Comparison of ENCODE assay signal across 15 mouse cellular contexts in the genomic region with DNA sequence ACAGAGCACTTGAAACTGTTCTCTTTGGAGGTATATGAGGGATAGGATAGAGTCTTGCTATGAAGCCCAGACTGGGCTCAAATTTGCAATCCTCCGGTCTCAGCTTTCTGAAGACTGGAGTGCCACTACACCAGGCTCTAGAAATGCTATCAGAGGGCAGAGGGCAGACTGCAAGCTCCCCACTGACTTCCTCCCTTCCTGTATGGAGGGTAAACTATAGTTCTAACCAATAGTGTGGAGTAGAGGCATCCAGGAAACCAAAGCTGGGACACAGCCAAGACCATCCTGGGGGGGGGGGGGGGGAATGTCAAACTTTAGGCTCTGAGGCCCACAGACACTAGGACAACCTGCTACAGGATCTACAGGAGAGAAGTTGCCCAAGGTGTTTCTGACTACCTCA. TPM values are rescaled to one million over a fixed set of nuclear protein-coding genes. Genes with fewer than 3 reads are reported as not detected.
DNase-seq lines count a peak whose midpoint lies in the region; ATAC-seq and TF ChIP-seq lines count a peak whose summit lies in the region.
"Had no signal": no experiment of that assay in that cellular context is flagged by ENCODE, and none has a peak within 500 bp of the region (broad histone marks: within the 10 kb centered on the region; RNA-seq: fewer than 3 reads in every experiment).

No protein-coding gene starts in this region.

- no peak for TF ChIP-seq EP300 in heart, postnatal 0 days (IDR thresholded peaks at IDR 0.05; ENCODE audit: low read depth)

- H3K4me3 ChIP-seq in embryonic facial prominence, embryonic 13.5 days, result no peak overlapping the region
- H3K4me3 ChIP-seq in embryonic facial prominence, embryonic 10.5 days, result no peak overlapping the region
- H3K4me3 ChIP-seq in heart, postnatal 0 days (ENCODE audit: low read depth, low read length), result no peak overlapping the region
- H3K4me3 ChIP-seq in lung, embryonic 16.5 days (ENCODE audit: low read length), result no peak overlapping the region
- H3K4me3 ChIP-seq in stomach, embryonic 15.5 days (replicated peaks), result no peak overlapping the region
- no peak overlapping the region for H3K4me3 ChIP-seq in cerebellum, adult 2 months (replicated peaks; ENCODE audit: insufficient read depth, low read depth, low read length)
- H3K4me3 ChIP-seq: forebrain, embryonic 10.5 days had no signal

- no peak for TF ChIP-seq CTCF in heart, postnatal 0 days (IDR thresholded peaks at IDR 0.05; ENCODE audit: low read depth)
- no peak for TF ChIP-seq CTCF in cerebellum, adult 2 months (IDR thresholded peaks at IDR 0.05; ENCODE audit: borderline replicate concordance, insufficient read depth, low read depth, low read length)

- WGBS in embryonic facial prominence, embryonic 13.5 days, result 82% methylated on average over 1 of the region's 1 CpGs
- 84% methylated on average over 1 of the region's 1 CpGs for WGBS in embryonic facial prominence, embryonic 10.5 days
- 75% methylated on average over 1 of the region's 1 CpGs for WGBS in heart, postnatal 0 days
- 52% methylated on average over 1 of the region's 1 CpGs for WGBS in lung, embryonic 16.5 days
- 65% methylated on average over 1 of the region's 1 CpGs for WGBS in stomach, embryonic 15.5 days
- WGBS in cerebellum, adult 2 months, result 92% methylated on average over 1 of the region's 1 CpGs

- H3K4me1 ChIP-seq in embryonic facial prominence, embryonic 13.5 days, result peaks cover 69% of the 10 kb centered on the region
- H3K4me1 ChIP-seq in embryonic facial prominence, embryonic 10.5 days, result peaks cover 70% of the 10 kb centered on the region
- H3K4me1 ChIP-seq in heart, postnatal 0 days (ENCODE audit: control insufficient read depth, insufficient read depth), result peaks cover 20% of the 10 kb centered on the region
- peaks cover 27% of the 10 kb centered on the region for H3K4me1 ChIP-seq in lung, embryonic 16.5 days (replicated peaks; ENCODE audit: control insufficient read depth, insufficient read depth, low read length)
- H3K4me1 ChIP-seq in stomach, embryonic 15.5 days, result peaks cover 15% of the 10 kb centered on the region
- no peaks in the 10 kb centered on the region for H3K4me1 ChIP-seq in cerebellum, adult 2 months (ENCODE audit: control insufficient read depth, insufficient read depth, low read length)

- no peak for DNase-seq in embryonic facial prominence, embryonic 10.5 days (ENCODE audit: low spot score)
- no peak for DNase-seq in heart, postnatal 0 days (ENCODE audit: low spot score)
- no peak for DNase-seq in heart, adult 11 months
- DNase-seq in lung, postnatal 4 days, result no peak
- no peak for DNase-seq in cerebellum, adult 2 months
- DNase-seq: adrenal gland, adult 2 months; gastrocnemius, postnatal 14 days; kidney, adult 8-10 months; thymus, adult 2 months had no signal

- H3K9me3 ChIP-seq in embryonic facial prominence, embryonic 13.5 days, result no peaks in the 10 kb centered on the region
- no peaks in the 10 kb centered on the region for H3K9me3 ChIP-seq in embryonic facial prominence, embryonic 10.5 days
- H3K9me3 ChIP-seq in heart, postnatal 0 days (replicated peaks; ENCODE audit: control insufficient read depth, low read length), result no peaks in the 10 kb centered on the region
- H3K9me3 ChIP-seq in lung, embryonic 16.5 days (ENCODE audit: control insufficient read depth, low read length), result no peaks in the 10 kb centered on the region
- H3K9me3 ChIP-seq in stomach, embryonic 15.5 days, result no peaks in the 10 kb centered on the region
- H3K9me3 ChIP-seq: forebrain, embryonic 10.5 days had no signal

- no peak for TF ChIP-seq POLR2A in cerebellum, adult 2 months (IDR thresholded peaks at IDR 0.05; ENCODE audit: borderline replicate concordance, insufficient read depth, low read length)

- no peak overlapping the region for H3K4me2 ChIP-seq in embryonic facial prominence, embryonic 13.5 days
- no peak overlapping the region for H3K4me2 ChIP-seq in heart, postnatal 0 days (ENCODE audit: low read depth, low read length)
- no peak overlapping the region for H3K4me2 ChIP-seq in lung, embryonic 16.5 days (ENCODE audit: low read depth, low read length)
- no peak overlapping the region for H3K4me2 ChIP-seq in stomach, embryonic 15.5 days

- ATAC-seq in embryonic facial prominence, embryonic 13.5 days (ENCODE audit: insufficient number of reproducible peaks, insufficient read depth, low FRiP score, low TSS enrichment, low read depth), result no peak
- ATAC-seq in heart, postnatal 0 days (ENCODE audit: insufficient read depth, low read depth), result 0 out of 2 replicates have a peak, but pooled peaks have one; percentile 13
- peak; percentile 60 for ATAC-seq in lung, embryonic 16.5 days (ENCODE audit: low read depth)
- no peak for ATAC-seq in stomach, embryonic 15.5 days (ENCODE audit: insufficient read depth, low FRiP score, low read depth)
- ATAC-seq: midbrain, embryonic 16.5 days had no signal

- H3K36me3 ChIP-seq in embryonic facial prominence, embryonic 13.5 days, result peaks cover 5% of the 10 kb centered on the region; the same call in 1 of the 2 replicates
- 0 out of 2 replicates have a peak, but pooled peaks cover 4% of the 10 kb centered on the region for H3K36me3 ChIP-seq in embryonic facial prominence, embryonic 10.5 days (replicated peaks)
- H3K36me3 ChIP-seq in heart, postnatal 0 days (replicated peaks; ENCODE audit: control insufficient read depth, insufficient read depth, low read length), result no peaks in the 10 kb centered on the region
- no peaks in the 10 kb centered on the region for H3K36me3 ChIP-seq in lung, embryonic 16.5 days (ENCODE audit: control insufficient read depth, insufficient read depth, low read length)
- H3K36me3 ChIP-seq in stomach, embryonic 15.5 days, result no peaks in the 10 kb centered on the region
- H3K36me3 ChIP-seq: forebrain, embryonic 10.5 days had no signal

- no peak overlapping the region for H3K9ac ChIP-seq in embryonic facial prominence, embryonic 13.5 days
- no peak overlapping the region for H3K9ac ChIP-seq in heart, postnatal 0 days (replicated peaks; ENCODE audit: low read depth, low read length)
- H3K9ac ChIP-seq in lung, embryonic 16.5 days (ENCODE audit: low read length), result no peak overlapping the region
- no peak overlapping the region for H3K9ac ChIP-seq in stomach, embryonic 15.5 days
- H3K9ac ChIP-seq: liver, embryonic 14.5 days had no signal

- H3K27me3 ChIP-seq in embryonic facial prominence, embryonic 13.5 days, result no peaks in the 10 kb centered on the region
- H3K27me3 ChIP-seq in embryonic facial prominence, embryonic 10.5 days (replicated peaks; ENCODE audit: low read depth, poor library complexity, severe bottlenecking), result no peaks in the 10 kb centered on the region
- no peaks in the 10 kb centered on the region for H3K27me3 ChIP-seq in heart, postnatal 0 days (ENCODE audit: control insufficient read depth, insufficient read depth, low read length)
- no peaks in the 10 kb centered on the region for H3K27me3 ChIP-seq in lung, embryonic 16.5 days (ENCODE audit: control insufficient read depth, insufficient read depth, low read depth, low read length)
- no peaks in the 10 kb centered on the region for H3K27me3 ChIP-seq in stomach, embryonic 15.5 days (replicated peaks)
- no peaks in the 10 kb centered on the region for H3K27me3 ChIP-seq in cerebellum, adult 2 months (ENCODE audit: control insufficient read depth, insufficient read depth, low read length)

- H3K27ac ChIP-seq in embryonic facial prominence, embryonic 13.5 days, result peak overlapping the region; percentile 72; the same call in 1 of the 2 replicates
- no peak overlapping the region for H3K27ac ChIP-seq in embryonic facial prominence, embryonic 10.5 days (replicated peaks)
- H3K27ac ChIP-seq in heart, postnatal 0 days (ENCODE audit: low read depth), result peak overlapping the region; percentile 70
- peak overlapping the region; percentile 48; the same call in 1 of the 2 replicates for H3K27ac ChIP-seq in lung, embryonic 16.5 days (ENCODE audit: low read length)
- H3K27ac ChIP-seq in stomach, embryonic 15.5 days, result peak overlapping the region; percentile 28; the same call in 1 of the 2 replicates
- no peak overlapping the region for H3K27ac ChIP-seq in cerebellum, adult 2 months (ENCODE audit: insufficient read depth, low read length)
- H3K27ac ChIP-seq: forebrain, embryonic 10.5 days; liver, embryonic 14.5 days had no signal

RNA-seq across cellular contexts. Expression of gene Wipf1, which starts 39.1 kb away (rescaled TPM):
- 19.9 and 23.4 TPM in 2 replicates for polyA plus RNA-seq in embryonic facial prominence, embryonic 13.5 days (2015; fragmentation: Nextera tagmentation; extraction: Ambion mirVana)
- polyA plus RNA-seq in embryonic facial prominence, embryonic 10.5 days (2016; fragmentation: Nextera tagmentation; extraction: Ambion mirVana), result 12.0 and 12.7 TPM in 2 replicates
- total RNA-seq in heart, postnatal 0 days (2014; rRNA removed; ENCODE audit: low replicate concordance), result 1.7 and 20.3 TPM in 2 replicates
- 2.9 and 3.1 TPM in 2 replicates for polyA plus RNA-seq in heart, postnatal 0 days (2015; fragmentation: Nextera tagmentation; extraction: Ambion mirVana)
- polyA plus RNA-seq in lung, embryonic 16.5 days (2015; fragmentation: Nextera tagmentation; extraction: Ambion mirVana), result 9.4 and 12.6 TPM in 2 replicates
- polyA plus RNA-seq in stomach, embryonic 15.5 days (2015; fragmentation: Nextera tagmentation; extraction: Ambion mirVana), result 6.9 and 7.6 TPM in 2 replicates
- polyA plus RNA-seq in cerebellum, adult 2 months (2012; rRNA removed), result 6.1 and 7.2 TPM in 2 replicates

Comparison
In these comparisons a context has a peak if more than half of its experiments do, and no peak if none do; other contexts are left out.
1. H3K27ac ChIP-seq: peak in embryonic facial prominence, embryonic 13.5 days (single experiment), heart, postnatal 0 days (single experiment), lung, embryonic 16.5 days (single experiment) and stomach, embryonic 15.5 days (single experiment); none in embryonic facial prominence, embryonic 10.5 days (single experiment) and cerebellum, adult 2 months (single experiment).
2. ATAC-seq: peak in heart, postnatal 0 days (single experiment) and lung, embryonic 16.5 days (single experiment); none in embryonic facial prominence, embryonic 13.5 days (single experiment) and stomach, embryonic 15.5 days (single experiment).